Mouse (Mus musculus) kidney, adult 9 months (tissue): ENCODE measurements around the gene Ugcg.

ENCODE experiments used
- DNase-seq: peaks from one replicate; pipeline ENCODE4 v3.0.0; 2022

The Ugcg gene

GRCm38 (mm10) chr4:59190650-59191424 is 1.8 kb downstream of the Ugcg start:
- DNase-seq = no peak

- peak; percentile 24 for DNase-seq
These were observed 5.9 kb downstream of the Ugcg start for GRCm38 (mm10) chr4:59194731-59195496.

GRCm38 (mm10) chr4:59196346-59197077 is 7.5 kb downstream of the Ugcg start:
- peak; percentile 19 for DNase-seq

- DNase-seq = no peak
These were observed 8.0 kb downstream of the Ugcg start for GRCm38 (mm10) chr4:59197078-59197424.

GRCm38 (mm10) chr4:59197462-59197861 is 8.4 kb downstream of the Ugcg start:
- no peak for DNase-seq

GRCm38 (mm10) chr4:59199341-59199740 is 10.3 kb downstream of the Ugcg start:
- peak; percentile 47 for DNase-seq

- DNase-seq = no peak
These were observed 10.7 kb downstream of the Ugcg start for GRCm38 (mm10) chr4:59199805-59200204.

GRCm38 (mm10) chr4:59200636-59201035 is 11.6 kb downstream of the Ugcg start:
- no peak for DNase-seq

- DNase-seq = no peak
These were observed 15.6 kb downstream of the Ugcg start for GRCm38 (mm10) chr4:59204616-59205015.

- no peak for DNase-seq
These were observed 16.8 kb downstream of the Ugcg start for GRCm38 (mm10) chr4:59205758-59206340.

GRCm38 (mm10) chr4:59206600-59206999 is 17.5 kb downstream of the Ugcg start:
- DNase-seq = no peak

- DNase-seq = no peak
These were observed 19.6 kb downstream of the Ugcg start for GRCm38 (mm10) chr4:59208607-59209006.

GRCm38 (mm10) chr4:59211181-59211580 is 22.1 kb downstream of the Ugcg start:
- no peak for DNase-seq

GRCm38 (mm10) chr4:59213833-59214232 is 24.8 kb downstream of the Ugcg start:
- DNase-seq = no peak

- DNase-seq = no peak
These were observed 25.6 kb downstream of the Ugcg start for GRCm38 (mm10) chr4:59214695-59215094.

GRCm38 (mm10) chr4:59215585-59215984 is 26.5 kb downstream of the Ugcg start:
- no peak for DNase-seq

- peak; percentile 48 for DNase-seq
These were observed 28.0 kb downstream of the Ugcg start for GRCm38 (mm10) chr4:59217101-59217500.

GRCm38 (mm10) chr4:59218154-59218553 is 29.1 kb downstream of the Ugcg start:
- DNase-seq = no peak

- DNase-seq = peak; percentile 68
These were observed 33.2 kb downstream of the Ugcg start for GRCm38 (mm10) chr4:59222226-59222625.

GRCm38 (mm10) chr4:59223055-59223615 is 34.1 kb downstream of the Ugcg start:
- DNase-seq = no peak

- DNase-seq = no peak
These were observed 35.8 kb downstream of the Ugcg start for GRCm38 (mm10) chr4:59224889-59225288.

GRCm38 (mm10) chr4:59227047-59227446 is 38.0 kb downstream of the Ugcg start:
- no peak for DNase-seq

- DNase-seq = no peak
These were observed 39.9 kb downstream of the Ugcg start for GRCm38 (mm10) chr4:59228951-59229350.
